18 mouse cellular contexts compared by ENCODE assay signal in the genomic region with DNA sequence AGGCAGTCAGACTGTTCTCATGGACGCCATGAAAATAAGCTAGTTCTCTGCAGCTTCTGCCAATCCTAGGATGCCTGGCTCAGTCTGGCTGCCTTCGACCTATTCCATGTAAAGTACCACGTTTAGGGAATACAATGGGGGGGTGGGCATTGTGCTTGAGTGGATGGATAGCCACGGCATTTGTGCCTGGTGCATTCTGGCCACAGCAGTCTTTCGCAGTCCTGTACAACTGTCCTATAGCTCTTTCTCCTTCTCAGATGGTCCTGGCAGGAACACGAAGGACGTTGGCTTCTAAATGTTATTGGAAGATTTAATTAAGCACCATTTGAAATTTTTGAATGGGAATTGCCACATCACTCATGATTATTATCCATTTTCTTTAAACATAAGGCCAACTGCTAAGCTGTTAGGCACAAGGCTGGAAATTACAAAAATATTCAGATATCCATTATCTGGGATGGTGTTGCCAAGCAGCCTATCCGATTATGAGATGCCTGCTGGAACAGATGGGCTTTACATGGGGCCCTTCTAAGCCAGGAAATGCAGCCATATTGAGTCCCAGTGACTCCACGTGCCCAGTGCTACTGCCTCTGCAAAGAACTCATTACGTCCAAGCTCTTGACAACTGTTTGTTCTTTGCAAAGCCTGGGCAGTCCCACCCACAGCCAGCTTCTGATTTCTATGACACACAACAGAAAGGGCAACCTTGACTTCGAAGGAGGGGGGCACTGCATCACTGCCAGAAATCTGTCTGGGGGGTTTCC.
A peak's percentile ranks its signal among the peaks of the same experiment; 100 is the strongest.
DNase-seq lines count a peak whose midpoint lies in the region; ATAC-seq lines count a peak whose summit lies in the region.
"Had no signal": no experiment of that assay in that cellular context is flagged by ENCODE, and none has a peak within 500 bp of the region (broad histone marks: within the 10 kb centered on the region; RNA-seq: fewer than 3 reads in every experiment).

No protein-coding gene starts in this region.

- H3K27me3 ChIP-seq in forebrain, embryonic 15.5 days = no peaks in the 10 kb centered on the region
- peaks cover 9% of the 10 kb centered on the region; the same call in 1 of the 2 replicates for H3K27me3 ChIP-seq in forebrain, embryonic 12.5 days
- no peaks in the 10 kb centered on the region for H3K27me3 ChIP-seq in hindbrain, embryonic 13.5 days
- H3K27me3 ChIP-seq in hindbrain, embryonic 11.5 days (ENCODE audit: control insufficient read depth, insufficient read depth, low read length) = no peaks in the 10 kb centered on the region
- peaks cover 3% of the 10 kb centered on the region; the same call in 1 of the 2 replicates for H3K27me3 ChIP-seq in forebrain, embryonic 16.5 days (replicated peaks; ENCODE audit: control insufficient read depth, insufficient read depth, low read length)
- H3K27me3 ChIP-seq in midbrain, embryonic 14.5 days (ENCODE audit: control insufficient read depth, insufficient read depth, low read length) = no peaks in the 10 kb centered on the region
- H3K27me3 ChIP-seq: embryonic facial prominence, embryonic 15.5 days; lung, embryonic 15.5 days; neural tube, embryonic 13.5 days had no signal

- H3K4me2 ChIP-seq in forebrain, embryonic 15.5 days (replicated peaks) = no peak overlapping the region
- no peak overlapping the region for H3K4me2 ChIP-seq in forebrain, embryonic 12.5 days
- no peak overlapping the region for H3K4me2 ChIP-seq in hindbrain, embryonic 13.5 days
- no peak overlapping the region for H3K4me2 ChIP-seq in hindbrain, embryonic 11.5 days (replicated peaks; ENCODE audit: low read depth, low read length)
- H3K4me2 ChIP-seq in forebrain, embryonic 16.5 days (ENCODE audit: low read length) = no peak overlapping the region
- H3K4me2 ChIP-seq in midbrain, embryonic 14.5 days (ENCODE audit: low read length) = no peak overlapping the region
- H3K4me2 ChIP-seq: embryonic facial prominence, embryonic 15.5 days; lung, embryonic 15.5 days; neural tube, embryonic 13.5 days had no signal

- H3K4me3 ChIP-seq in forebrain, embryonic 15.5 days = no peak overlapping the region
- no peak overlapping the region for H3K4me3 ChIP-seq in forebrain, embryonic 12.5 days (replicated peaks)
- H3K4me3 ChIP-seq in hindbrain, embryonic 13.5 days = no peak overlapping the region
- no peak overlapping the region for H3K4me3 ChIP-seq in hindbrain, embryonic 11.5 days (ENCODE audit: low read depth, low read length)
- H3K4me3 ChIP-seq in forebrain, embryonic 16.5 days (replicated peaks; ENCODE audit: low read length) = no peak overlapping the region
- no peak overlapping the region for H3K4me3 ChIP-seq in midbrain, embryonic 14.5 days (replicated peaks; ENCODE audit: low read depth, low read length)
- H3K4me3 ChIP-seq: embryonic facial prominence, embryonic 15.5 days; heart, adult 2 months; lung, embryonic 15.5 days; neural tube, embryonic 13.5 days had no signal

- peaks cover 19% of the 10 kb centered on the region for H3K4me1 ChIP-seq in forebrain, embryonic 15.5 days
- H3K4me1 ChIP-seq in forebrain, embryonic 12.5 days = peaks cover 11% of the 10 kb centered on the region
- peaks cover 33% of the 10 kb centered on the region for H3K4me1 ChIP-seq in hindbrain, embryonic 13.5 days (replicated peaks)
- no peaks in the 10 kb centered on the region; the same call in 1 of the 2 replicates for H3K4me1 ChIP-seq in hindbrain, embryonic 11.5 days (replicated peaks; ENCODE audit: control insufficient read depth, insufficient read depth, low read length)
- peaks cover 9% of the 10 kb centered on the region for H3K4me1 ChIP-seq in forebrain, embryonic 16.5 days (replicated peaks; ENCODE audit: control insufficient read depth, insufficient read depth, low read length)
- peaks cover 23% of the 10 kb centered on the region for H3K4me1 ChIP-seq in midbrain, embryonic 14.5 days (ENCODE audit: control insufficient read depth, insufficient read depth, low read length)
- H3K4me1 ChIP-seq: embryonic facial prominence, embryonic 15.5 days had no signal

- H3K27ac ChIP-seq in forebrain, embryonic 15.5 days (replicated peaks) = peak overlapping the region; percentile 52
- no peak overlapping the region for H3K27ac ChIP-seq in forebrain, embryonic 12.5 days
- peak overlapping the region; percentile 35; the same call in 1 of the 2 replicates for H3K27ac ChIP-seq in hindbrain, embryonic 13.5 days
- H3K27ac ChIP-seq in hindbrain, embryonic 11.5 days (ENCODE audit: low read depth, low read length) = no peak overlapping the region
- peak overlapping the region; percentile 44 for H3K27ac ChIP-seq in forebrain, embryonic 16.5 days (ENCODE audit: low read length)
- 0 out of 2 replicates have a peak overlapping the region, but pooled peaks have one; percentile 20 for H3K27ac ChIP-seq in midbrain, embryonic 14.5 days (replicated peaks; ENCODE audit: low read depth, low read length)
- H3K27ac ChIP-seq: embryonic facial prominence, embryonic 15.5 days; heart, adult 2 months; lung, embryonic 15.5 days; neural tube, embryonic 13.5 days had no signal

- H3K36me3 ChIP-seq in forebrain, embryonic 15.5 days = no peaks in the 10 kb centered on the region
- no peaks in the 10 kb centered on the region for H3K36me3 ChIP-seq in forebrain, embryonic 12.5 days (replicated peaks)
- no peaks in the 10 kb centered on the region for H3K36me3 ChIP-seq in hindbrain, embryonic 13.5 days
- H3K36me3 ChIP-seq in hindbrain, embryonic 11.5 days (ENCODE audit: control insufficient read depth, insufficient read depth, low read length) = no peaks in the 10 kb centered on the region
- H3K36me3 ChIP-seq in forebrain, embryonic 16.5 days (ENCODE audit: control insufficient read depth, insufficient read depth) = no peaks in the 10 kb centered on the region
- no peaks in the 10 kb centered on the region for H3K36me3 ChIP-seq in midbrain, embryonic 14.5 days (ENCODE audit: control insufficient read depth, insufficient read depth, low read length)
- H3K36me3 ChIP-seq: embryonic facial prominence, embryonic 15.5 days; lung, embryonic 15.5 days; neural tube, embryonic 13.5 days had no signal

- WGBS in forebrain, embryonic 15.5 days = 43% methylated on average over 11 of the region's 11 CpGs
- 69% methylated on average over 11 of the region's 11 CpGs for WGBS in forebrain, embryonic 12.5 days
- 65% methylated on average over 11 of the region's 11 CpGs for WGBS in hindbrain, embryonic 13.5 days
- 73% methylated on average over 11 of the region's 11 CpGs for WGBS in hindbrain, embryonic 11.5 days
- WGBS in forebrain, embryonic 16.5 days = 39% methylated on average over 11 of the region's 11 CpGs
- 57% methylated on average over 11 of the region's 11 CpGs for WGBS in midbrain, embryonic 14.5 days

- DNase-seq in hindbrain, embryonic 11.5 days (ENCODE audit: low spot score) = no peak
- DNase-seq in midbrain, embryonic 14.5 days = peak; percentile 47
- DNase-seq in adrenal gland, adult (ENCODE audit: inconsistent age in 2 of 2, low spot score in 1 of 2) = no peak
- DNase-seq: adrenal gland, postnatal 14 days; B cell, adult 2 months; cerebellum, adult 8-10 months; embryo, embryonic 11 days; heart, adult 2 months; kidney, adult 9 months; kidney, postnatal 36 days; right cerebral cortex, postnatal 25 days had no signal

- ATAC-seq in forebrain, embryonic 15.5 days (replicated peaks) = peak; percentile 91
- ATAC-seq in forebrain, embryonic 12.5 days (ENCODE audit: low FRiP score) = no peak
- ATAC-seq in hindbrain, embryonic 13.5 days (ENCODE audit: low FRiP score) = peak; percentile 55
- no peak for ATAC-seq in hindbrain, embryonic 11.5 days (ENCODE audit: low FRiP score)
- ATAC-seq in forebrain, embryonic 16.5 days = peak; percentile 92
- ATAC-seq in midbrain, embryonic 14.5 days (ENCODE audit: low FRiP score, low TSS enrichment) = peak; percentile 31; the same call in 1 of the 2 replicates

- H3K9ac ChIP-seq in forebrain, embryonic 15.5 days (replicated peaks) = no peak overlapping the region
- H3K9ac ChIP-seq in forebrain, embryonic 12.5 days = no peak overlapping the region
- no peak overlapping the region for H3K9ac ChIP-seq in hindbrain, embryonic 13.5 days
- H3K9ac ChIP-seq in hindbrain, embryonic 11.5 days (ENCODE audit: low read depth, low read length) = no peak overlapping the region
- no peak overlapping the region for H3K9ac ChIP-seq in forebrain, embryonic 16.5 days (replicated peaks; ENCODE audit: low read depth, low read length)
- H3K9ac ChIP-seq in midbrain, embryonic 14.5 days (replicated peaks; ENCODE audit: low read length) = no peak overlapping the region
- H3K9ac ChIP-seq: embryonic facial prominence, embryonic 15.5 days; lung, embryonic 15.5 days; neural tube, embryonic 13.5 days had no signal

- no peaks in the 10 kb centered on the region for H3K9me3 ChIP-seq in forebrain, embryonic 15.5 days
- no peaks in the 10 kb centered on the region for H3K9me3 ChIP-seq in forebrain, embryonic 12.5 days
- H3K9me3 ChIP-seq in hindbrain, embryonic 13.5 days = no peaks in the 10 kb centered on the region
- no peaks in the 10 kb centered on the region for H3K9me3 ChIP-seq in hindbrain, embryonic 11.5 days (ENCODE audit: control insufficient read depth, low read length)
- no peaks in the 10 kb centered on the region for H3K9me3 ChIP-seq in forebrain, embryonic 16.5 days (ENCODE audit: control insufficient read depth, low read length)
- H3K9me3 ChIP-seq in midbrain, embryonic 14.5 days (ENCODE audit: control insufficient read depth, low read length) = no peaks in the 10 kb centered on the region
- H3K9me3 ChIP-seq: embryonic facial prominence, embryonic 15.5 days; lung, embryonic 15.5 days; neural tube, embryonic 13.5 days had no signal

Comparison
In these comparisons a context has a peak if more than half of its experiments do, and no peak if none do; other contexts are left out.
1. ATAC-seq: peak in forebrain, embryonic 15.5 days (single experiment), hindbrain, embryonic 13.5 days (single experiment), forebrain, embryonic 16.5 days (single experiment) and midbrain, embryonic 14.5 days (single experiment); none in forebrain, embryonic 12.5 days (single experiment) and hindbrain, embryonic 11.5 days (single experiment).
2. H3K27ac ChIP-seq: peak in forebrain, embryonic 15.5 days (single experiment), hindbrain, embryonic 13.5 days (single experiment), forebrain, embryonic 16.5 days (single experiment) and midbrain, embryonic 14.5 days (single experiment); none in forebrain, embryonic 12.5 days (single experiment) and hindbrain, embryonic 11.5 days (single experiment).